Mouse (Mus musculus) stomach, embryonic 15.5 days (tissue): ENCODE measurements around the gene Olfr1367. TPM values are rescaled to one million over a fixed set of nuclear protein-coding genes. Genes with fewer than 3 reads are reported as not detected.

Source experiments
- microRNA-seq: library from miRNA; unstranded; fragments of <30 nt; microRNA quantifications from one replicate; pipeline ENCODE4, GENCODE M21; 2016
- polyA plus RNA-seq: library from polyadenylated mRNA; unstranded; fragments of >200 nt; fragmentation: Nextera tagmentation; extraction: Ambion mirVana; gene quantifications from 2 replicates; pipeline ENCODE4 v1.2.1, GENCODE M21; 2015

Olfr1367 gene
- polyA plus RNA-seq, 1 experiment from 2014 or later: not detected

Small RNA genes within 50 kb of the gene (microRNA-seq; reads per million reads assigned to microRNA genes)
- not detected for gene Mir6942

Other genes with a start within 250 kb of the Olfr1367 start
- not detected in 2 replicates for gene Olfr1369-ps1, start 235.4 kb upstream of the Olfr1367 start, polyA plus RNA-seq
- gene Olfr263, start 217.3 kb upstream of the Olfr1367 start, polyA plus RNA-seq: not detected in 2 replicates
- gene Olfr1368, start 201.0 kb upstream of the Olfr1367 start, polyA plus RNA-seq: not detected in 2 replicates
- gene Trim27, start 167.5 kb upstream of the Olfr1367 start, polyA plus RNA-seq: 132 and 143 TPM in 2 replicates
- not detected in 2 replicates for gene Gpx5, start 54.2 kb upstream of the Olfr1367 start, polyA plus RNA-seq
- not detected in 2 replicates for gene Gpx6, start 34.8 kb upstream of the Olfr1367 start, polyA plus RNA-seq
- gene Zscan12, start 15.9 kb downstream of the Olfr1367 start, polyA plus RNA-seq: 9.9 and 10.0 TPM in 2 replicates
- gene Zkscan3, start 55.8 kb downstream of the Olfr1367 start, polyA plus RNA-seq: 77.7 and 80.7 TPM in 2 replicates
- gene Pgbd1, start 94.1 kb downstream of the Olfr1367 start, polyA plus RNA-seq: 2.5 and 2.6 TPM in 2 replicates
- gene Zscan26, start 106.8 kb downstream of the Olfr1367 start, polyA plus RNA-seq: 33.0 and 36.3 TPM in 2 replicates
- gene Nkapl, start 121.6 kb downstream of the Olfr1367 start, polyA plus RNA-seq: 2.4 and 2.6 TPM in 2 replicates
- 2.9 and 3.1 TPM in 2 replicates for gene Zkscan4, start 132.0 kb downstream of the Olfr1367 start, polyA plus RNA-seq
- gene Gm10065, start 132.5 kb downstream of the Olfr1367 start, polyA plus RNA-seq: not detected in 2 replicates
- 0.68 and 1.1 TPM in 2 replicates for gene AK157302, start 148.3 kb downstream of the Olfr1367 start, polyA plus RNA-seq
- gene Gm11273, start 154.5 kb downstream of the Olfr1367 start, polyA plus RNA-seq: 8.8 and 32.6 TPM in 2 replicates
- 5.4 and 5.5 TPM in 2 replicates for gene Zkscan8, start 184.2 kb downstream of the Olfr1367 start, polyA plus RNA-seq
- 0.26 and 0.27 TPM in 2 replicates for gene Olfr1366, start 195.9 kb downstream of the Olfr1367 start, polyA plus RNA-seq
- 0.06 TPM in 1 of 2 replicates, not detected in the other for gene Olfr1535, start 213.0 kb downstream of the Olfr1367 start, polyA plus RNA-seq
- gene Olfr1364, start 234.8 kb downstream of the Olfr1367 start, polyA plus RNA-seq: not detected in 2 replicates